Mouse (Mus musculus) embryo, embryonic 10 days (tissue): Measurements from ENCODE around the gene Atp6v0a1.

Source experiments
- DNase-seq: peaks from one replicate; pipeline ENCODE4 v3.0.0-alpha.2; 2015; ENCODE audit warnings: low spot score

Atp6v0a1 gene

GRCm38 (mm10) chr11:101009046-101009887 lies at the start of gene Atp6v0a1:
Gene Atp6v0a1 (plus strand): TSS chr11:101009452.
- peak; percentile 98 for DNase-seq

GRCm38 (mm10) chr11:100959464-100959810 lies 49.8 kb upstream of the Atp6v0a1 start:
- peak; percentile 83 for DNase-seq

- no peak for DNase-seq
Observed at GRCm38 (mm10) chr11:100959826-100960225, 49.4 kb upstream of the Atp6v0a1 start.

- peak; percentile 77 for DNase-seq
Observed at GRCm38 (mm10) chr11:100960540-100960939, 48.7 kb upstream of the Atp6v0a1 start.

- DNase-seq = no peak
Observed at GRCm38 (mm10) chr11:100962371-100962911, 46.8 kb upstream of the Atp6v0a1 start.

GRCm38 (mm10) chr11:100963647-100964046 lies 45.6 kb upstream of the Atp6v0a1 start:
- no peak for DNase-seq

GRCm38 (mm10) chr11:100964180-100964579 lies 45.1 kb upstream of the Atp6v0a1 start:
- no peak for DNase-seq

GRCm38 (mm10) chr11:100964901-100965542 lies 44.2 kb upstream of the Atp6v0a1 start:
- no peak for DNase-seq

- no peak for DNase-seq
Observed at GRCm38 (mm10) chr11:100965760-100966159, 43.5 kb upstream of the Atp6v0a1 start.

GRCm38 (mm10) chr11:100967376-100967775 lies 41.9 kb upstream of the Atp6v0a1 start:
- DNase-seq = no peak

- DNase-seq = no peak
Observed at GRCm38 (mm10) chr11:100967881-100968420, 41.3 kb upstream of the Atp6v0a1 start.

GRCm38 (mm10) chr11:100968501-100968900 lies 40.8 kb upstream of the Atp6v0a1 start:
- DNase-seq = no peak

- no peak for DNase-seq
Observed at GRCm38 (mm10) chr11:100969189-100969743, 40.0 kb upstream of the Atp6v0a1 start.

GRCm38 (mm10) chr11:100969744-100970556 lies 39.3 kb upstream of the Atp6v0a1 start:
- DNase-seq = peak; percentile 57

- DNase-seq = peak; percentile 51
Observed at GRCm38 (mm10) chr11:100970557-100970937, 38.7 kb upstream of the Atp6v0a1 start, which contains the start of gene Cavin1. Gene Cavin1 (minus strand): TSS chr11:100970887.

- no peak for DNase-seq
Observed at GRCm38 (mm10) chr11:100971455-100971854, 37.8 kb upstream of the Atp6v0a1 start.

GRCm38 (mm10) chr11:100973245-100973644 lies 36.0 kb upstream of the Atp6v0a1 start:
- no peak for DNase-seq

- no peak for DNase-seq
Observed at GRCm38 (mm10) chr11:100974381-100974970, 34.8 kb upstream of the Atp6v0a1 start.

GRCm38 (mm10) chr11:100975241-100975640 lies 34.0 kb upstream of the Atp6v0a1 start:
- DNase-seq = no peak

GRCm38 (mm10) chr11:100979887-100980286 lies 29.4 kb upstream of the Atp6v0a1 start:
- no peak for DNase-seq

GRCm38 (mm10) chr11:100980438-100980837 lies 28.8 kb upstream of the Atp6v0a1 start:
- DNase-seq = no peak
